Mouse (Mus musculus) lung, embryonic 14.5 days (tissue): Measurements from ENCODE around the gene Timd2. TPM values are rescaled to one million over a fixed set of nuclear protein-coding genes. Genes with fewer than 3 reads are reported as not detected.
A peak's percentile ranks its signal among the peaks of the same experiment; 100 is the strongest.

Experiments used
- ATAC-seq: fragments of 200-750 bp; cut with Nextera tagmentation; 2 replicates; pipeline ENCODE4 v1.8.0; 2017; ENCODE audit warnings: mild to moderate bottlenecking, moderate TSS enrichment, moderate library complexity; ENCODE audit not compliant: insufficient read depth
- DNase-seq: peaks from one replicate; pipeline ENCODE4 v3.0.0-alpha.2; 2015
- H3K27ac ChIP-seq: fragments of 300-500 bp; sonication (generic); 2 replicates; pipeline ENCODE4 v1.5.1; 2014; ENCODE audit warnings: low read depth, mild to moderate bottlenecking, moderate library complexity
- H3K27me3 ChIP-seq: fragments of 300-500 bp; sonication (generic); 2 replicates; pipeline ENCODE4 v1.6.1; 2014; ENCODE audit warnings: low read length, control low read depth; ENCODE audit not compliant: insufficient read depth
- H3K36me3 ChIP-seq: fragments of 300-500 bp; sonication (generic); 2 replicates; pipeline ENCODE4 v1.6.1; 2014; ENCODE audit warnings: control low read depth; ENCODE audit not compliant: insufficient read depth
- H3K4me1 ChIP-seq: fragments of 300-500 bp; sonication (generic); 2 replicates; pipeline ENCODE4 v1.6.1; 2014; ENCODE audit warnings: antibody characterized with exemption, control low read depth; ENCODE audit not compliant: insufficient read depth
- H3K4me2 ChIP-seq: fragments of 300-500 bp; sonication (generic); 2 replicates; pipeline ENCODE4 v1.6.1; 2014; ENCODE audit warnings: mild to moderate bottlenecking
- H3K4me3 ChIP-seq: fragments of 300-500 bp; sonication (generic); 2 replicates; pipeline ENCODE4 v1.5.1; 2014; ENCODE audit warnings: low read depth, low read length
- H3K9ac ChIP-seq: fragments of 300-500 bp; sonication (generic); 2 replicates; pipeline ENCODE4 v1.6.1; 2014
- H3K9me3 ChIP-seq: fragments of 300-500 bp; sonication (generic); 2 replicates; pipeline ENCODE4 v1.6.1; 2016; ENCODE audit warnings: low read depth, low read length, control low read depth
- CTCF ChIP-seq: IDR thresholded peaks from 2 replicates; pipeline ENCODE4 v1.5.1; 2016; ENCODE audit warnings: antibody characterized with exemption, low read depth
- WGBS: fragments of 180-500 bp; shearing (Covaris S2); extraction: QIAGEN DNeasy Blood & Tissue Kit; methylation state at CpG from one replicate; pipeline ENCODE4 v1.1.7; 2014; 5-methylcytosine and 5-hydroxymethylcytosine counted together
- polyA plus RNA-seq: library from polyadenylated mRNA; unstranded; fragments of >200 nt; fragmentation: Nextera tagmentation; extraction: Ambion mirVana; gene quantifications from 2 replicates; pipeline ENCODE4 v1.2.1, GENCODE M21; 2014

Gene Timd2
- polyA plus RNA-seq, 1 experiment from 2014 or later = not detected

GRCm38 (mm10) chr11:46631635-46632034, 75.2 kb downstream of the Timd2 start:
- WGBS = 25% methylated on average over 3 of the region's 3 CpGs
- Histone ChIP-seq H3K4me2 (no peak overlapping the region), H3K4me1 (no peaks in the 10 kb centered on the region), H3K9ac (no peak overlapping the region), H3K36me3 (no peaks in the 10 kb centered on the region), H3K4me3 (no peak overlapping the region), H3K27me3 (no peaks in the 10 kb centered on the region), H3K9me3 (no peaks in the 10 kb centered on the region), H3K27ac (no peak overlapping the region)
- TF ChIP-seq CTCF = peak; percentile 67
- DNase-seq = peak; percentile 75
- peak; percentile 60; the same call in 1 of the 2 replicates for ATAC-seq

- no peak within 1 kb of the TSS for H3K4me2 ChIP-seq
- no peak within 1 kb of the TSS for H3K9ac ChIP-seq
- 69% methylated on average over 2 of the region's 2 CpGs for WGBS
- TF ChIP-seq CTCF = no peak
- H3K9me3 ChIP-seq = no peaks in the 10 kb centered on the region
- no peaks in the 10 kb centered on the region for H3K4me1 ChIP-seq
- DNase-seq = no peak
- no peaks in the 10 kb centered on the region for H3K27me3 ChIP-seq
- no peak within 1 kb of the TSS for H3K4me3 ChIP-seq
- H3K36me3 ChIP-seq = no peaks in the 10 kb centered on the region
- no peak for ATAC-seq
- H3K27ac ChIP-seq = no peak within 1 kb of the TSS
These were observed 77.6 kb downstream of the Timd2 start, which contains the start of gene Dppa1 for GRCm38 (mm10) chr11:46629211-46629795. Gene Dppa1 (minus strand): TSS chr11:46629261.

- H3K27ac ChIP-seq = no peak overlapping the region
- H3K4me3 ChIP-seq = no peak overlapping the region
- DNase-seq = no peak
- TF ChIP-seq CTCF = no peak
- H3K27me3 ChIP-seq = no peaks in the 10 kb centered on the region
- H3K9ac ChIP-seq = no peak overlapping the region
- H3K9me3 ChIP-seq = no peaks in the 10 kb centered on the region
- WGBS = 52% methylated on average over 7 of the region's 7 CpGs
- H3K4me1 ChIP-seq = no peaks in the 10 kb centered on the region
- H3K36me3 ChIP-seq = no peaks in the 10 kb centered on the region
- no peak for ATAC-seq
- no peak overlapping the region for H3K4me2 ChIP-seq
These were observed 86.3 kb downstream of the Timd2 start for GRCm38 (mm10) chr11:46620414-46621168.

- Histone ChIP-seq H3K27me3 (no peaks in the 10 kb centered on the region), H3K4me1 (no peaks in the 10 kb centered on the region), H3K9me3 (no peaks in the 10 kb centered on the region), H3K9ac (no peak overlapping the region), H3K4me2 (no peak overlapping the region), H3K36me3 (no peaks in the 10 kb centered on the region), H3K27ac (no peak overlapping the region), H3K4me3 (no peak overlapping the region)
- DNase-seq = no peak
- 85% methylated on average over 1 of the region's 1 CpGs for WGBS
- no peak for TF ChIP-seq CTCF
- ATAC-seq = no peak
These were observed 86.9 kb downstream of the Timd2 start for GRCm38 (mm10) chr11:46619929-46620328.

Other genes with a start within 250 kb of the Timd2 start
- gene Gm12169, start 182.8 kb downstream of the Timd2 start, polyA plus RNA-seq = not detected in 2 replicates
- gene BC053393, start 135.5 kb downstream of the Timd2 start, polyA plus RNA-seq = not detected in 2 replicates
- gene Dppa1, start 77.8 kb downstream of the Timd2 start, polyA plus RNA-seq = not detected in 2 replicates
- 2.2 and 2.7 TPM in 2 replicates for gene Havcr1, start 28.0 kb upstream of the Timd2 start, polyA plus RNA-seq
- 0.13 and 0.16 TPM in 2 replicates for gene Timd4, start 103.7 kb upstream of the Timd2 start, polyA plus RNA-seq